Mouse (Mus musculus) megakaryocyte, embryonic 14.5 days (primary cell): ENCODE measurements around the gene Psd.

Experiments
- FLI1 ChIP-seq: IDR thresholded peaks from 2 replicates; pipeline ENCODE4 v1.6.1; 2012; ENCODE audit warnings: low read length, inconsistent platforms, mixed read lengths
- GATA1 ChIP-seq: IDR thresholded peaks from 3 replicates; pipeline ENCODE4 v1.6.1; 2012; ENCODE audit warnings: mixed read lengths, low read length, inconsistent platforms, borderline replicate concordance

DNA sequence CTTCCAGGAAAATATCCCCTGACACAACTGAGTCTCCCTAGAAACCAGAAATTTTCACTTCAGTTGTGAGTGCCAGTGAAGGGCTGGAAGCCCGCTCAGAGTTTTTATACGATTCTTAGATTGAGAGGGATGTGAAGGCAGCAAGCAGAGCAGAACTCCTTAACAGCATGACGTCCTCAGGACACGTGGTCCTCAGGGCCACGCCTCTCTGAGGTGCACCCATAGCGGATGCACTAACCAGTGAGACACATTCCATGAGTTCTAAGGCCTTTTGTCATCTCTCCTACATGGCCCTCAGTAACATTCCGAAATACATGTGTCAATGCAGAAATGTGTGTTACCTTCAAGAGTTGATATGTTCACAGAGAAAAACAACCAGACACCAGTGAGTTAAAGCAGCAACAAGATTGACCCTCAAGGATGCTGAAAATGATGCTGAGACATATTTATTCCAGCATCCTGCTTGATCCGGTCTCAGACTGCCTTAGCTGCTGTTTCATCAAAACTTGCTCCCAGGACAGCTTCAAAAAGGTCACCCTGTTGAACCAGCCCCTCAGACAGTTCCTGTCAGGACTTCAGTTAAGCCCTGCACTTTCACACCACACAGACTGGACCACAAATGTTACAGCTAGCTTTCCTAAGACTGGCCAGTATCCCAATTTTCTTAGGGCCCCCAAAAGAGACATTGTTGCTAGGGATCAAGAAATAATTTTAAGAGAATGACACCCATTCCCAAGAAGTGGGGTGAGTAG lies 26.5 kb downstream of the Psd start:
- TF ChIP-seq GATA1 (no peak), FLI1 (no peak)
